ENCODE assay signal across 21 mouse cellular contexts in the genomic region with DNA sequence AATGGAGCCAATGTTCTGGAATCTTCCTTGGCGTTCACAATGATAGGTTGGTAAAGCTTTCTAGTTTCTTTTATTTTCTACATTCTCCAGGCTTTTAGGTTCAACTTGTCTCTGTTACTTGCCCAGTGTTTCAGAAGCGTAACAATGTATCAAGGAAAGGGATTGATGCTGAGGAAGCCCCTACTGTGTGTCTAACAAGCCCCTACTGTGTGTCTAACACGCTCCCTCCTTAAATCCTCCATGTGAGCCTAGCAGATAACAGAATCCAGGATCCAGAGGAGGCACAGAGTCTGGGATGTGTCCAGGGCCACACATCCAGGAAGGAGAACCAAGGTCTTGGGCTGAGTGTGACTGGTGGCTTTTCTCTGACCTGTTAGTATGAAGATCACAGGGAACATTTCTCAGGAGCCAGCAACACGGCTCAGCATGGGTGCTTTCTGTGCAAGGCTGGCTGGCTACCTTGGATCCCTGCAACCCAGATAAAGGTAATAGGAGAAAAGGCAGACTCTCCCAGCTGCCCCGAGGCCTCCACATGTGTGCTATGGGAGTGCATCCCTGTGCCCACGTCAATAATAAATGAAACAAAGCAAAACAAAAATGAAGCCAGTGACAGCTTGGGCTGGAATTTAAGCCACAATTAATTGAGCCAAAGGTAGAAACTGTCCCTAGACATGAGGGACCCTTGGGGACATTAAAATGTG. TPM values are rescaled to one million over a fixed set of nuclear protein-coding genes. Genes with fewer than 3 reads are reported as not detected.
A peak's percentile ranks its signal among the peaks of the same experiment; 100 is the strongest.
DNase-seq lines count a peak whose midpoint lies in the region; TF ChIP-seq lines count a peak whose summit lies in the region.
"Had no signal": no experiment of that assay in that cellular context is flagged by ENCODE, and none has a peak within 500 bp of the region (broad histone marks: within the 10 kb centered on the region; RNA-seq: fewer than 3 reads in every experiment).

No protein-coding gene starts in this region.

- H3K4me1 ChIP-seq in heart, adult 2 months (ENCODE audit: control insufficient read depth, insufficient read depth, low read length): peaks cover 8% of the 10 kb centered on the region
- H3K4me1 ChIP-seq in brown adipose tissue, adult 24 weeks (ENCODE audit: control insufficient read depth, insufficient read depth, insufficient read length, low read length): peaks cover 7% of the 10 kb centered on the region

- no peaks in the 10 kb centered on the region for H3K79me2 ChIP-seq in heart, adult 2 months (replicated peaks; ENCODE audit: control insufficient read depth, insufficient read depth, low read length)

- intact Hi-C loops in gastrocnemius, adult 2 months (cut with DNase I): loop anchor here (10.0 kb wide), 1 partner anchor 214 kb away; no protein-coding TSS in a partner anchor
- intact Hi-C loops in gastrocnemius, postnatal 14 days (cut with DNase I; ENCODE audit: low total_unique reads): loop anchor here (10.0 kb wide), 1 partner anchor 324 kb away; no protein-coding TSS in a partner anchor
- intact Hi-C loops in heart, adult 2 months (cut with DNase I): loop anchor here (5.0 kb wide), 3 partner anchors 84 to 231 kb away; no protein-coding TSS in a partner anchor
- intact Hi-C loops in heart, postnatal 36 days (cut with DNase I): loop anchor here (5.0 kb wide), 2 partner anchors 141 to 231 kb away; a partner anchor contains a TSS

- WGBS in heart, adult 2 months: 83% methylated on average over 6 of the region's 6 CpGs

- TF ChIP-seq POLR2A in heart, adult 2 months (IDR thresholded peaks at IDR 0.05; ENCODE audit: insufficient read depth, low read depth, low read length): no peak

- TF ChIP-seq EP300 in heart, adult 2 months (IDR thresholded peaks at IDR 0.05; ENCODE audit: insufficient read depth, low read depth, low read length): no peak

- peak; percentile 25 to 57 for DNase-seq in adrenal gland, adult (ENCODE audit: inconsistent age in 2 of 2, low spot score in 1 of 2)
- DNase-seq in adrenal gland, postnatal 14 days: no peak
- DNase-seq in gastrocnemius, adult 2 months: no peak
- DNase-seq in gastrocnemius, postnatal 14 days: no peak
- DNase-seq in heart, adult 2 months: peak in 1 of 2 experiments; percentile 14
- DNase-seq in heart, postnatal 36 days: no peak
- DNase-seq in ovary, postnatal 10 days (ENCODE audit: low spot score): no peak
- DNase-seq: cerebellum, adult 18-20 months; cerebellum, adult 9-10 months; cerebellum, postnatal 14 days; gastrocnemius, postnatal 25 days; kidney, adult 2 months had no signal

- H3K4me3 ChIP-seq in gastrocnemius, adult 2 months: no peak overlapping the region
- no peak overlapping the region for H3K4me3 ChIP-seq in heart, adult 2 months
- H3K4me3 ChIP-seq in brown adipose tissue, adult 24 weeks (ENCODE audit: insufficient read depth, low read depth, low read length): no peak overlapping the region
- H3K4me3 ChIP-seq: forebrain, embryonic 10.5 days; forebrain, embryonic 15.5 days; heart, embryonic 13.5 days; hindbrain, embryonic 12.5 days; hindbrain, embryonic 15.5 days had no signal

- H3K9ac ChIP-seq in heart, adult 2 months (ENCODE audit: low read depth, low read length): no peak overlapping the region
- H3K9ac ChIP-seq: forebrain, embryonic 15.5 days; heart, embryonic 13.5 days; hindbrain, embryonic 12.5 days; hindbrain, embryonic 15.5 days had no signal

- H3K27me3 ChIP-seq in heart, adult 2 months (ENCODE audit: control insufficient read depth, insufficient read depth, low read length): no peaks in the 10 kb centered on the region

- no peak for TF ChIP-seq CTCF in gastrocnemius, adult 2 months (IDR thresholded peaks at IDR 0.05)
- no peak for TF ChIP-seq CTCF in heart, adult 2 months (IDR thresholded peaks at IDR 0.05)

- no peaks in the 10 kb centered on the region for H3K36me3 ChIP-seq in heart, adult 2 months (ENCODE audit: control insufficient read depth, insufficient read depth, low read length)
- H3K36me3 ChIP-seq: forebrain, embryonic 10.5 days; forebrain, embryonic 15.5 days; G1E; heart, embryonic 13.5 days; hindbrain, embryonic 12.5 days; hindbrain, embryonic 15.5 days had no signal

- peak overlapping the region; percentile 78 for H3K27ac ChIP-seq in gastrocnemius, adult 2 months
- peak overlapping the region; percentile 79; the same call in 1 of the 2 replicates for H3K27ac ChIP-seq in heart, adult 2 months
- H3K27ac ChIP-seq in brown adipose tissue, adult 24 weeks (replicated peaks; ENCODE audit: low read depth, low read length): peak overlapping the region; percentile 21
- H3K27ac ChIP-seq: forebrain, embryonic 15.5 days; heart, embryonic 13.5 days; hindbrain, embryonic 12.5 days; hindbrain, embryonic 15.5 days had no signal

RNA-seq across cellular contexts. Expression of a gene that starts 46.0 kb away (rescaled TPM):
- total RNA-seq in adrenal gland, postnatal 14 days (2021): 1.8 and 1.9 TPM in 2 replicates
- total RNA-seq in gastrocnemius, adult 2 months (2021): 1 to 10 TPM; 1.5 to 3.9 TPM
- 1 to 10 TPM; 2.5 to 3.1 TPM for total RNA-seq in gastrocnemius, postnatal 14 days (2021)
- total RNA-seq in heart, adult 2 months (2021): under 1 TPM; 0.77 to 0.91 TPM
- 0.76 and 0.82 TPM in 2 replicates for polyA plus RNA-seq in heart, adult 2 months (2012; rRNA removed)
- total RNA-seq in heart, postnatal 36 days (2021): 1 to 10 TPM; 1.1 to 1.4 TPM
- polyA plus RNA-seq in brown adipose tissue, adult 24 weeks (2012; ENCODE audit: insufficient read depth, insufficient read length, missing spikeins): 0.28 TPM in 1 of 2 replicates, not detected in the other
- total RNA-seq: G1E; granulocyte monocyte progenitor cell, adult 5-6 weeks; hematopoietic stem cell, adult 5-6 weeks had no signal
- polyA plus RNA-seq: G1E; hindbrain, embryonic 15.5 days had no signal

Comparison
In these comparisons a context has a peak if more than half of its experiments do, and no peak if none do; other contexts are left out.
1. DNase-seq: peak in adrenal gland, adult (2 of 2); none in adrenal gland, postnatal 14 days (single experiment), gastrocnemius, adult 2 months (single experiment), gastrocnemius, postnatal 14 days (single experiment), heart, postnatal 36 days (0 of 2) and ovary, postnatal 10 days (single experiment).
2. H3K27ac ChIP-seq: peak in every context shown above with its lines; median percentile 79 in heart, adult 2 months; 78 in gastrocnemius, adult 2 months; 21 in brown adipose tissue, adult 24 weeks.